Mouse (Mus musculus) CH12.LX (cell line): ENCODE results near the gene Npepps. TPM values are rescaled to one million over a fixed set of nuclear protein-coding genes. Genes with fewer than 3 reads are reported as not detected.
A peak's percentile ranks its signal among the peaks of the same experiment; 100 is the strongest.

Source experiments
- DNase-seq: peaks from one replicate; pipeline ENCODE4 v3.0.0-alpha.2; 2013; ENCODE audit errors: extremely low read depth
- H3K27ac ChIP-seq: 2 replicates; pipeline ENCODE4 v1.5.1; 2012; ENCODE audit warnings: low read depth, mild to moderate bottlenecking, control low read depth, moderate library complexity; ENCODE audit not compliant: insufficient read depth
- H3K27me3 ChIP-seq: replicated peaks from 2 replicates; pipeline ENCODE3; 2012; ENCODE audit warnings: inconsistent platforms
- H3K36me3 ChIP-seq, 2 experiments: replicated peaks in 1 of 2; 2 replicates each; pipeline versions ENCODE3 to v1.6.1; 2012; ENCODE audit warnings: inconsistent platforms in 1 of 2, low read length in 1 of 2, mild to moderate bottlenecking in 1 of 2, mixed read lengths in 1 of 2, moderate library complexity in 1 of 2; ENCODE audit not compliant: control insufficient read depth in 1 of 2, insufficient read depth in 1 of 2
- H3K4me1 ChIP-seq, 2 experiments: 2 replicates each; pipeline ENCODE4 v1.6.1; 2012; ENCODE audit warnings: inconsistent platforms in 1 of 2, moderate library complexity in 1 of 2; ENCODE audit not compliant: insufficient read depth in 2 of 2, control insufficient read depth in 1 of 2
- H3K4me2 ChIP-seq: 2 replicates; pipeline ENCODE4 v1.6.1; 2012; ENCODE audit warnings: low read depth, mild to moderate bottlenecking, control low read depth; ENCODE audit not compliant: poor library complexity, insufficient read depth, severe bottlenecking
- H3K4me3 ChIP-seq, 3 experiments: fragments of 150-350 bp in 1 of 3; sonication (generic) in 1 of 3; replicated peaks in 1 of 3; 2 replicates each; pipeline versions ENCODE3 to v1.5.1; 2011 to 2012; ENCODE audit warnings: low read depth in 2 of 3, low read length in 2 of 3, mild to moderate bottlenecking in 2 of 3, moderate library complexity in 2 of 3, control low read depth in 1 of 3, improper control_type of control experiment in 1 of 3, inconsistent platforms in 1 of 3, mixed read lengths in 1 of 3; ENCODE audit not compliant: poor library complexity in 1 of 3
- H3K79me2 ChIP-seq: replicated peaks from 2 replicates; pipeline ENCODE4 v1.6.1; 2012; ENCODE audit warnings: mild to moderate bottlenecking, moderate library complexity; ENCODE audit not compliant: control insufficient read depth, poor library complexity, insufficient read depth, severe bottlenecking; ENCODE audit errors: extremely low read depth
- H3K9ac ChIP-seq: 2 replicates; pipeline ENCODE4 v1.6.1; 2012; ENCODE audit warnings: low read depth, mild to moderate bottlenecking, control low read depth, moderate library complexity; ENCODE audit not compliant: insufficient read depth
- H3K9me3 ChIP-seq: replicated peaks from 2 replicates; pipeline ENCODE3; 2012; ENCODE audit warnings: low read length, inconsistent platforms, mixed read lengths
- BHLHE40 ChIP-seq: IDR thresholded peaks from 2 replicates; pipeline ENCODE4 v1.6.1; 2011; ENCODE audit warnings: mild to moderate bottlenecking, low read depth, low read length, improper control_type of control experiment
- CHD1 ChIP-seq: IDR thresholded peaks from 2 replicates; pipeline ENCODE4 v1.6.1; 2012; ENCODE audit warnings: low read depth, low read length, improper control_type of control experiment, inconsistent platforms
- CHD2 ChIP-seq: IDR thresholded peaks from 2 replicates; pipeline ENCODE4 v1.6.1; 2011; ENCODE audit warnings: low read length, improper control_type of control experiment
- CTCF ChIP-seq, 2 experiments: IDR thresholded peaks in 1 of 2; conservative IDR thresholded peaks in 1 of 2; 2 replicates each; pipeline ENCODE4 v1.5.1; 2011 to 2012; ENCODE audit warnings: low read depth in 2 of 2, low read length in 2 of 2, improper control_type of control experiment in 1 of 2, inconsistent platforms in 1 of 2, mild to moderate bottlenecking in 1 of 2, moderate library complexity in 1 of 2
- E2F4 ChIP-seq: IDR thresholded peaks from 2 replicates; pipeline ENCODE4 v1.6.1; 2011; ENCODE audit warnings: low read depth, low read length, improper control_type of control experiment; ENCODE audit not compliant: insufficient replicate concordance
- ELF1 ChIP-seq: IDR thresholded peaks from 2 replicates; pipeline ENCODE4 v1.6.1; 2014; ENCODE audit warnings: low read depth, mild to moderate bottlenecking, inconsistent platforms, low read length, improper control_type of control experiment
- ETS1 ChIP-seq: conservative IDR thresholded peaks from 2 replicates; pipeline ENCODE4 v1.6.1; 2012; ENCODE audit warnings: low read depth, mild to moderate bottlenecking, inconsistent platforms, low read length, improper control_type of control experiment, moderate library complexity
- GABPA ChIP-seq: IDR thresholded peaks from 2 replicates; pipeline ENCODE4 v1.6.1; 2012; ENCODE audit warnings: low read depth, low read length, improper control_type of control experiment, inconsistent platforms; ENCODE audit not compliant: insufficient replicate concordance
- HCFC1 ChIP-seq: IDR thresholded peaks from 2 replicates; pipeline ENCODE4 v1.6.1; 2012; ENCODE audit warnings: low read depth, mild to moderate bottlenecking, inconsistent platforms, low read length, improper control_type of control experiment
- IRF4 ChIP-seq: IDR thresholded peaks from 2 replicates; pipeline ENCODE4 v1.6.1; 2014; ENCODE audit warnings: low read depth, mild to moderate bottlenecking, inconsistent platforms, low read length, improper control_type of control experiment
- JUND ChIP-seq: conservative IDR thresholded peaks from 2 replicates; pipeline ENCODE4 v1.6.1; 2011; ENCODE audit warnings: low read depth, low read length, improper control_type of control experiment
- KAT2A ChIP-seq: IDR thresholded peaks from 2 replicates; pipeline ENCODE4 v1.6.1; 2012; ENCODE audit warnings: low read length, improper control_type of control experiment, inconsistent platforms; ENCODE audit not compliant: insufficient replicate concordance
- MAFK ChIP-seq: IDR thresholded peaks from 2 replicates; pipeline ENCODE4 v1.6.1; 2011; ENCODE audit warnings: low read length, improper control_type of control experiment; ENCODE audit not compliant: insufficient replicate concordance
- MAX ChIP-seq: IDR thresholded peaks from 2 replicates; pipeline ENCODE4 v1.6.1; 2011; ENCODE audit warnings: low read length, improper control_type of control experiment
- MAZ ChIP-seq: IDR thresholded peaks from 2 replicates; pipeline ENCODE4 v1.6.1; 2012; ENCODE audit warnings: low read depth, mild to moderate bottlenecking, inconsistent platforms, low read length, improper control_type of control experiment, moderate library complexity
- MEF2A ChIP-seq: IDR thresholded peaks from 2 replicates; pipeline ENCODE4 v1.6.1; 2014; ENCODE audit warnings: low read depth, mild to moderate bottlenecking, inconsistent platforms, low read length, improper control_type of control experiment, borderline replicate concordance
- MXI1 ChIP-seq: IDR thresholded peaks from 2 replicates; pipeline ENCODE4 v1.6.1; 2011; ENCODE audit warnings: mild to moderate bottlenecking, low read depth, low read length, improper control_type of control experiment
- MYC ChIP-seq: IDR thresholded peaks from 2 replicates; pipeline ENCODE4 v1.6.1; 2011; ENCODE audit warnings: low read depth, mild to moderate bottlenecking, improper control_type of control experiment, low read length
- NELFE ChIP-seq: IDR thresholded peaks from 2 replicates; pipeline ENCODE4 v1.6.1; 2011; ENCODE audit warnings: low read depth, low read length, improper control_type of control experiment
- NRF1 ChIP-seq: IDR thresholded peaks from 2 replicates; pipeline ENCODE4 v1.6.1; 2014; ENCODE audit warnings: low read depth, mild to moderate bottlenecking, inconsistent platforms, low read length, improper control_type of control experiment, moderate library complexity
- PAX5 ChIP-seq: IDR thresholded peaks from 2 replicates; pipeline ENCODE4 v1.6.1; 2012; ENCODE audit warnings: low read length, inconsistent platforms, mixed read lengths
- POLR2A ChIP-seq: IDR thresholded peaks from 2 replicates; pipeline ENCODE4 v1.6.1; 2011; ENCODE audit warnings: low read depth, mild to moderate bottlenecking, improper control_type of control experiment, low read length
- POLR2AphosphoS2 ChIP-seq: IDR thresholded peaks from 2 replicates; pipeline ENCODE4 v1.6.1; 2011; ENCODE audit warnings: low read depth, low read length, improper control_type of control experiment
- RAD21 ChIP-seq: IDR thresholded peaks from 2 replicates; pipeline ENCODE4 v1.6.1; 2011; ENCODE audit warnings: low read depth, mild to moderate bottlenecking, low read length, improper control_type of control experiment, moderate library complexity
- RCOR1 ChIP-seq: conservative IDR thresholded peaks from 2 replicates; pipeline ENCODE4 v1.6.1; 2012; ENCODE audit warnings: low read depth, mild to moderate bottlenecking, inconsistent platforms, low read length, improper control_type of control experiment
- SIN3A ChIP-seq: IDR thresholded peaks from 2 replicates; pipeline ENCODE4 v1.6.1; 2012; ENCODE audit warnings: low read length, improper control_type of control experiment, inconsistent platforms
- SMC3 ChIP-seq: IDR thresholded peaks from 2 replicates; pipeline ENCODE4 v1.6.1; 2011; ENCODE audit warnings: low read depth, low read length, improper control_type of control experiment
- TBP ChIP-seq: conservative IDR thresholded peaks from 2 replicates; pipeline ENCODE4 v1.6.1; 2011; ENCODE audit warnings: low read depth, low read length, improper control_type of control experiment
- UBTF ChIP-seq: IDR thresholded peaks from 2 replicates; pipeline ENCODE4 v1.6.1; 2012; ENCODE audit warnings: low read depth, mild to moderate bottlenecking, inconsistent platforms, low read length, improper control_type of control experiment, moderate library complexity
- USF1 ChIP-seq: IDR thresholded peaks from 2 replicates; pipeline ENCODE4 v1.6.1; 2014; ENCODE audit warnings: low read depth, mild to moderate bottlenecking, inconsistent platforms, low read length, improper control_type of control experiment
- USF2 ChIP-seq: conservative IDR thresholded peaks from 2 replicates; pipeline ENCODE4 v1.6.1; 2011; ENCODE audit warnings: low read depth, low read length, improper control_type of control experiment
- ZC3H11A ChIP-seq: IDR thresholded peaks from 2 replicates; pipeline ENCODE4 v1.6.1; 2012; ENCODE audit warnings: low read depth, mild to moderate bottlenecking, inconsistent platforms, low read length, improper control_type of control experiment
- ZKSCAN1 ChIP-seq: IDR thresholded peaks from 2 replicates; pipeline ENCODE4 v1.6.1; 2012; ENCODE audit warnings: low read depth, inconsistent platforms, low read length, improper control_type of control experiment, borderline replicate concordance
- ZMIZ1 ChIP-seq: IDR thresholded peaks from 2 replicates; pipeline ENCODE4 v1.6.1; 2012; ENCODE audit warnings: low read depth, mild to moderate bottlenecking, inconsistent platforms, low read length, improper control_type of control experiment
- ZNF384 ChIP-seq: IDR thresholded peaks from 2 replicates; pipeline ENCODE4 v1.6.1; 2012; ENCODE audit warnings: low read depth, low read length, improper control_type of control experiment, inconsistent platforms
- dilution Hi-C: fragments of 300-500 bp; cut with MboI; formaldehyde crosslinking; loops from 2 replicates; pipeline ENCODE4 v1.14.3; 2020; ENCODE audit warnings: low sequenced_read_pairs; ENCODE audit not compliant: extremely low pct_unique_long_range_greater_than_20kb, extremely low pct_ligation_motif_present
- in situ Hi-C: fragments of 300-500 bp; cut with MboI; formaldehyde crosslinking; loops from 3 replicates; pipeline ENCODE4 v1.14.3; 2019; ENCODE audit warnings: low sequenced_read_pairs, low pct_ligation_motif_present, low pct_unique_long_range_greater_than_20kb, mixed read lengths
- polyA plus RNA-seq: library from polyadenylated mRNA; unstranded; fragments of >175 nt; gene quantifications from 2 replicates; pipeline ENCODE4 v1.2.1, GENCODE M21; 2012; ENCODE audit warnings: low read depth; ENCODE audit not compliant: insufficient read length
- total RNA-seq, 2 experiments: library from RNA; depleted of rRNA; stranded (reverse); fragments of 300-350 nt in 1 of 2; fragments of >200 nt in 1 of 2; gene quantifications; 2 replicates each; pipeline ENCODE4 v1.2.3; 2012 to 2014

Gene Npepps
- total and polyA plus RNA-seq, 3 experiments, result 29.8 to 50.8 (median 42.5) TPM

DNA sequence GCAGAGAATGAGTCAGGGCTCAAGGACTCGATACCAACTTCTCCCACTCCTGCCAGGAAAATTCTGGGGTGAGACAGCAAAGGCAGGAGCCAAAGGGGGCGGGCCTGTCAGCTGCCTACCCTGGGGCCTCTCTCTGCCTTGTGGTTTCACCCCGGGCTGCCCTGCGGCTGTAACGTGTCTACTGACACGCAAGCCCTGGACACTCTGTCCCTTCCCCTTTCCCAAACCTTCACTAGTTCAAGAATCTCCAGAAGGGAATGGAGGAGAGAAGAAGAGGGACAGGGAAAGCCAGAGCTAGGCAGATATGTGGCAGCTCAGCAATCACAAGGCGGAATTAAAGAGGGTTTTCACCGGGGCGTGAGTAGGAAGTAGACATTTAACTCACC, 29.0 kb upstream of the Npepps start (continued):
- TF ChIP-seq MXI1, result peak; percentile 76
- TF ChIP-seq GABPA, result no peak
- no peak for TF ChIP-seq JUND
- TF ChIP-seq CHD1, result no peak
- peak; percentile 60 for TF ChIP-seq POLR2A
- TF ChIP-seq MEF2A, result peak; percentile 36; the same call in 1 of the 2 replicates
- TF ChIP-seq CHD2, result no peak
- no peak for TF ChIP-seq ZNF384
- TF ChIP-seq BHLHE40, result peak; percentile 88

DNA sequence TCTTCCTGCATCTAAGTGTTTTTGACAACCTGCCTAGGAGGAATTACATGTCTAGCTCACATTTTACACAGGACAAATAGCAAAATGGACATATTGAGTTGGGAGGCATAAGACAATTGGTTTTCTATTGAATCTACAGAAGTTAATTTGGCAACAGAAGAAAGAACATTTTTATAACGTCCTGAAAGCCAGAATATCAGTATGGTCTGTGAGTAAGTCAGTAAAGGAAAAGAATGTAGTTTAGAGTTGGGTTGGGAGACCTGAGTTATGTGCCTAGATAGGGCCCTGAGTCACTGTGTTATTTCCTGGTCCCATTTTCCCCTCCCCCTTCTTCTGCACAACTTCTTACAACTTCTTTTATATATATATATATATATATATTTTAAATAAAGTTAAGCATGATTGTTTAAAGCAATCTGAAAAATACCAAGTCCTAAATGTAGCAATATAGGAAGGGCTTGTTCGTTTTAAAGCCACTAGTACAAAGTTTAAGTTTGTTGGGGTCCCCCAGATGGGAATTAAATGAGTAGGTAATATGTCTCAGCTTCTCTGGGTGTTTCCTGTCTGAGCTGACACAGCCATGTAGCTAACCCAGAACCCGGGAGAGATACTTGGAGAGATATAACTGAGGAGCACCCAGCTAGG, 28.5 kb upstream of the Npepps start:
- H3K4me3 ChIP-seq, result peak overlapping the region; percentile 68 to 78 (median 69)
- H3K9me3 ChIP-seq, result no peaks in the 10 kb centered on the region
- no peaks in the 10 kb centered on the region for H3K27me3 ChIP-seq
- H3K4me1 ChIP-seq, result peaks cover 0 to 17% of the 10 kb centered on the region in 2 experiments; a peak in 2 of 4 replicates
- peak overlapping the region; percentile 63 for H3K4me2 ChIP-seq
- dilution Hi-C loops, result no loop called here
- in situ Hi-C loops, result no loop called here
- no peaks in the 10 kb centered on the region for H3K36me3 ChIP-seq
- H3K79me2 ChIP-seq, result no peaks in the 10 kb centered on the region
- peak overlapping the region; percentile 76; the same call in 1 of the 2 replicates for H3K27ac ChIP-seq
- peak; percentile 50 for DNase-seq
- peak overlapping the region; percentile 88 for H3K9ac ChIP-seq
- TF ChIP-seq NRF1 (no peak), E2F4 (no peak), CHD1 (peak; percentile 87), MYC (no peak), PAX5 (no peak), USF1 (no peak), POLR2AphosphoS2 (0 out of 2 replicates have a peak, but pooled peaks have one; percentile 1), MXI1 (no peak), ZKSCAN1 (no peak), CTCF (conservative IDR thresholded peaks at IDR 0.05 in 1 of 2, IDR thresholded peaks at IDR 0.05 in 1 of 2; ENCODE audit: low read depth in 2 of 2, low read length in 2 of 2) (no peak), SMC3 (no peak), MAZ (0 out of 2 replicates have a peak, but pooled peaks have one; percentile 22), USF2 (no peak), KAT2A (no peak), ELF1 (peak; percentile 47; the same call in 1 of the 2 replicates), MEF2A (no peak; the same call in 1 of the 2 replicates), MAFK (no peak; the same call in 1 of the 2 replicates), SIN3A (peak; percentile 26), RAD21 (no peak), POLR2A (no peak), BHLHE40 (no peak), ZC3H11A (no peak), ZMIZ1 (no peak), HCFC1 (peak; percentile 24; the same call in 1 of the 2 replicates), RCOR1 (peak; percentile 53; the same call in 1 of the 2 replicates), MAX (no peak), TBP (no peak), ZNF384 (no peak), ETS1 (0 out of 2 replicates have a peak, but pooled peaks have one; percentile 20), IRF4 (no peak), JUND (0 out of 2 replicates have a peak, but pooled peaks have one; percentile 38), CHD2 (peak; percentile 58), NELFE (peak; percentile 26; the same call in 1 of the 2 replicates), UBTF (no peak)
